Mouse (Mus musculus) embryonic facial prominence, embryonic 10.5 days (tissue): ENCODE measurements around the gene Slc24a3. TPM values are rescaled to one million over a fixed set of nuclear protein-coding genes. Genes with fewer than 3 reads are reported as not detected.
A peak's percentile ranks its signal among the peaks of the same experiment; 100 is the strongest.

Experiments
- DNase-seq: peaks from one replicate; pipeline ENCODE4 v3.0.0-alpha.2; 2017; ENCODE audit warnings: low spot score
- H3K27ac ChIP-seq: fragments of 300-500 bp; sonication (generic); replicated peaks from 2 replicates; pipeline ENCODE4 v1.5.1; 2016; ENCODE audit warnings: mild to moderate bottlenecking
- H3K27me3 ChIP-seq: fragments of 300-500 bp; sonication (generic); replicated peaks from 2 replicates; pipeline ENCODE4 v1.6.1; 2016; ENCODE audit warnings: low read depth, mild to moderate bottlenecking; ENCODE audit not compliant: poor library complexity, severe bottlenecking
- H3K36me3 ChIP-seq: fragments of 300-500 bp; sonication (generic); replicated peaks from 2 replicates; pipeline ENCODE4 v1.6.1; 2016; ENCODE audit warnings: mild to moderate bottlenecking, moderate library complexity
- H3K4me1 ChIP-seq: fragments of 300-500 bp; sonication (generic); 2 replicates; pipeline ENCODE4 v1.6.1; 2016
- H3K4me3 ChIP-seq: fragments of 300-500 bp; sonication (generic); 2 replicates; pipeline ENCODE4 v1.5.1; 2016; ENCODE audit warnings: mild to moderate bottlenecking, moderate library complexity
- H3K9me3 ChIP-seq: fragments of 300-500 bp; sonication (generic); 2 replicates; pipeline ENCODE4 v1.6.1; 2016; ENCODE audit warnings: mild to moderate bottlenecking
- WGBS: fragments of 180-500 bp; shearing (Covaris S2); methylation state at CpG from one replicate; pipeline ENCODE4 v1.1.7; 2016; 5-methylcytosine and 5-hydroxymethylcytosine counted together
- polyA plus RNA-seq: library from polyadenylated mRNA; unstranded; fragments of >200 nt; fragmentation: Nextera tagmentation; extraction: Ambion mirVana; gene quantifications from 2 replicates; pipeline ENCODE4 v1.2.1, GENCODE M21; 2016

Gene Slc24a3
- polyA plus RNA-seq, 1 experiment from 2014 or later: 0.67 TPM

GRCm38 (mm10) chr2:145353801-145354200 lies 186.2 kb downstream of the Slc24a3 start:
- Histone ChIP-seq H3K9me3 (no peaks in the 10 kb centered on the region), H3K27ac (no peak overlapping the region), H3K4me1 (no peaks in the 10 kb centered on the region), H3K27me3 (no peaks in the 10 kb centered on the region), H3K4me3 (no peak overlapping the region), H3K36me3 (no peaks in the 10 kb centered on the region)
- 67% methylated on average over 1 of the region's 1 CpGs for WGBS
- no peak for DNase-seq

DNA sequence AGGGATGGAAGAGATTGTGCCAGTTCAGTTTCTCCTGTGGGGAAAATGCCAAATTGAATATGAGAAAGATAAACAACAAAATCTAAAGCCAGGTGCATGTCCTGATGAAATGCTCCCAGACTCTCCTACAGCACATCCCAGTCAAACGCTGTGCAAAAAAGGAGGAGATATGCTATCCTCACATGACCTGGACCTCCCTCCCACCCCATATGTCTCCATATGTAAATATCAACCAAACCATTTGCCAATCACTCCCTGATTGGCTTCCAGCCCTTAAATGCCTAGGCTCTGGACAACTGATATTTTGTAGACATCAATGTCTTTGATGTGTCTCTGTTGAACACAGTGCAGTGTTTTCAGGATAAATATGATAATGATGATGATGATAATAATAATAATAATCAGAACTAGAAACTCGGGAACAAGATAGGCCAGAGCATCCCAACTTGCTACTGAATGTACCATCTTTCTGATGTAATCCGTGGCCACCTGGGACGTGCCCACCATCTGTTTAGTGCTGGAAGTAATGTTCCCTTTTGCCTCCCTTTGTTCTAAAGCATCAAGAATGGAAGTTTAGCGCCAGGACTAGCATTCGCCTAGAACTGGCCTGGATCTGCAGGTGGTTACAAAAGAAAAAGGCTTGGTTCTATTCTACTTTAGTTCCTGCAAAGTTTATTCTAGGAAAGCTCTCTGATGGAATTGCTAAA lies 190.8 kb downstream of the Slc24a3 start:
- WGBS: 88% methylated on average over 6 of the region's 6 CpGs

DNA sequence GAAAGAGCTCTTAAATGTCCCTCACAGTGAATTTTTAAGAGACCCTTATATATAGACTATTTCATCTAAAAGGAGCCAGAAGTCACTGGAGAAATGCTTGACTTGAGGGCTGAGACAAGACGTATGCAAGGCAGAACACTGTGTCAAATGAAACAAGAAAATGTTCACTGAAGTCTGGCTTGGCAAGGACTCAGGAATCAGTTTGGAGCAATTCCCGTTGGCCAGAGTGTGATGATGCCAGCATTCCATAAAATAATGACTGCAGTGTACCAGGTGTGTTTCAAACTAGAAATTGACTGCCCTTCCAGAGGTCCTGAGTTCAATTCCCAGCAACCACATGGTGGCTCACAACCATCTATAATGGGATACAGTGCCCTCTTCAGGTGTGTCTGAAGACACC lies 196.1 kb downstream of the Slc24a3 start:
- no peaks in the 10 kb centered on the region for H3K4me1 ChIP-seq
- no peak overlapping the region for H3K4me3 ChIP-seq
- H3K27ac ChIP-seq: no peak overlapping the region
- no peaks in the 10 kb centered on the region for H3K36me3 ChIP-seq
- WGBS: 82% methylated on average over 2 of the region's 2 CpGs
- no peaks in the 10 kb centered on the region for H3K27me3 ChIP-seq
- H3K9me3 ChIP-seq: no peaks in the 10 kb centered on the region
- DNase-seq: no peak

More for the DNA sequence above, 190.8 kb downstream of the Slc24a3 start:
- Histone ChIP-seq H3K4me1 (no peaks in the 10 kb centered on the region), H3K9me3 (no peaks in the 10 kb centered on the region), H3K36me3 (no peaks in the 10 kb centered on the region), H3K27ac (no peak overlapping the region), H3K4me3 (no peak overlapping the region), H3K27me3 (no peaks in the 10 kb centered on the region)
- no peak for DNase-seq

- Histone ChIP-seq H3K9me3 (no peaks in the 10 kb centered on the region), H3K36me3 (no peaks in the 10 kb centered on the region), H3K4me3 (no peak overlapping the region), H3K4me1 (no peaks in the 10 kb centered on the region), H3K27me3 (no peaks in the 10 kb centered on the region), H3K27ac (no peak overlapping the region)
- WGBS: 64% methylated on average over 2 of the region's 2 CpGs
- no peak for DNase-seq
These were observed 201.1 kb downstream of the Slc24a3 start for GRCm38 (mm10) chr2:145368701-145369100.

- Histone ChIP-seq H3K4me1 (no peaks in the 10 kb centered on the region), H3K27ac (no peak overlapping the region), H3K9me3 (no peaks in the 10 kb centered on the region), H3K4me3 (no peak overlapping the region), H3K36me3 (no peaks in the 10 kb centered on the region), H3K27me3 (no peaks in the 10 kb centered on the region)
- DNase-seq: no peak
- WGBS: 72% methylated on average over 4 of the region's 4 CpGs
These were observed 203.2 kb downstream of the Slc24a3 start for GRCm38 (mm10) chr2:145370795-145371194.

GRCm38 (mm10) chr2:145373803-145374202 lies 206.2 kb downstream of the Slc24a3 start:
- Histone ChIP-seq H3K27me3 (no peaks in the 10 kb centered on the region), H3K4me1 (no peaks in the 10 kb centered on the region), H3K36me3 (no peaks in the 10 kb centered on the region), H3K9me3 (no peaks in the 10 kb centered on the region), H3K27ac (no peak overlapping the region), H3K4me3 (no peak overlapping the region)
- DNase-seq: no peak
- 84% methylated on average over 5 of the region's 5 CpGs for WGBS

DNA sequence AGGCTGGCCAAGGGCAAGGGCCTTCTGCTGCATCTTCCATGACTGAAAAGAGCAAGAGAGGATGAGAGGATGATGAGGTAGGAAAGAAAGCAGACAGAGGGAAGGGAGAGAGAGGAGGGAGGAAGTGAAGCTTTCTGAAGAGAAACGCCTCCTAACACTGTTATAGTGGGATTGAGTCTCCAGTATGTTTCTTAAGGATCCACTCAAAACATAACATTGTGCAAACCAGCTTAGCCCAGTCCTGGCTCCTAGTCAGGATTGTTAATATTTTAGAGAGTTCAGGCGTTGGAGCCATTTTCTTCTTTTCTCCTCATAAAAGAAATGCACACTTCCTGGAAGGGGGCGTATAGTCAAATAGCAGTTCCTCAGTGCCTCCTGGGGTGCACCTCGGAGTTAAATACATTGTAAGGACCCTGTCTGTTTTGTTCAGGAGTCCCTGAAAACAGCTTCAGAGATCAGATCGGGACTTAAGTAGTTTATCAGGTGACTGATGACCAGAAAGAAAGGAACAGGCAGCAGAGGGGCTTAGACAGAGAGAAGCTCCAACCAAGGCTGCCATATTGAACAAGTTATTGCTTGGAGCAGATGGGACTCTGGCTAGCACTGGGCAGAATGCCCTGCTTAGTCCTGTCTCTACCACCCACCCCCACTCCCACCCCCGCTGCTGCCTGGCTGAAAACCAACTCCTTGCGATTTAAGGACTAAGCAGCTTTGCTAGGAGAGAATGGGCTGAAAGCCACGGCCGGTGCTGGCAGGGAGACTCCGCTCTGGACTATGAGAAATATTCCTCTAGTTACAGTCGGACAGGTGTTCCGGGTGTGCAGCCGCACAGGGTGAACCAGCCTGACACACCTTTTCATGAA lies 215.6 kb downstream of the Slc24a3 start:
- H3K27me3 ChIP-seq: no peaks in the 10 kb centered on the region
- 84% methylated on average over 13 of the region's 13 CpGs for WGBS
- no peak for DNase-seq
- H3K4me1 ChIP-seq: peaks cover 9% of the 10 kb centered on the region
- H3K9me3 ChIP-seq: no peaks in the 10 kb centered on the region
- no peaks in the 10 kb centered on the region for H3K36me3 ChIP-seq
- H3K4me3 ChIP-seq: no peak overlapping the region
- H3K27ac ChIP-seq: no peak overlapping the region

DNA sequence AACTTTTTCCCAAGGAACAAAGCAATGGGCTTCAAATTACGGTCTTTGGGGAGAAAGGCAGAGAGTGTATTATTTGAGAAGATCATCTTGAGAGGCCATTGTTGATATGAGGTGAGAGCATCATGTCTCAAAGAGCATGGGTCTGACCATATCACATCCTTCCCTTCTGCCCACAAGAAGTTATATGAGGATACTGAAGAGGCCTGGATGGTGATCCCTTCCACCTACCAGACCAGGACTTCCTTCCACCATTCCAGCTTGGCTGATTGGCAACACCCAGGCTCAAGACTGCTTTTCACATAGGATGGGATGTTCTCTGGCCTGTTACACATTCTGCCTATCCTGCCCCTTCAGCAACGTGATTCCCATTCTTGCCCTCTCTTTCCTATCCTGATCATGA lies 216.7 kb downstream of the Slc24a3 start:
- DNase-seq: no peak
- 88% methylated on average over 2 of the region's 2 CpGs for WGBS
- H3K9me3 ChIP-seq: no peaks in the 10 kb centered on the region
- no peaks in the 10 kb centered on the region for H3K27me3 ChIP-seq
- no peaks in the 10 kb centered on the region for H3K36me3 ChIP-seq
- peaks cover 9% of the 10 kb centered on the region for H3K4me1 ChIP-seq
- no peak overlapping the region for H3K27ac ChIP-seq
- no peak overlapping the region for H3K4me3 ChIP-seq

DNA sequence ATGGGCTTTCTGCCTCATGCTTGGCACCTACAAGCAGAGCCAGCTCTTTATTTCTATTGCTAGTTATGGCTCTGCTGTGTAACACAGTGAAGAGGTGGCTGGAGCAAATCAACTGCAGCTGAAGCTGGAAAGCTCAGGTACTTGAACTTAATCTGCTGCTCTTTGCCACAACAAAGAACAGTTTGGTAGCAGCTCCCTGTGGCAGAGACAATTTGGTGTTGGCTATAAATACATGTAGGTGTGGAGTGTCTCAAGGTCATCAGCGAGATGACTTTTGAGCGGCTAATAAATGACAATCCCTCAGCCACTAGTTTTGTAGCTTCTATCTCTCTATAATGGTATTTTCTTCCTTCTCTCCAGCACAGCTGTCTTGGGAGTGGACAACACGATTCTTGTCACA lies 217.7 kb downstream of the Slc24a3 start:
- Histone ChIP-seq H3K4me3 (no peak overlapping the region), H3K36me3 (no peaks in the 10 kb centered on the region), H3K9me3 (no peaks in the 10 kb centered on the region), H3K27me3 (no peaks in the 10 kb centered on the region), H3K27ac (no peak overlapping the region), H3K4me1 (peaks cover 9% of the 10 kb centered on the region)
- no peak for DNase-seq
- 93% methylated on average over 3 of the region's 3 CpGs for WGBS

DNA sequence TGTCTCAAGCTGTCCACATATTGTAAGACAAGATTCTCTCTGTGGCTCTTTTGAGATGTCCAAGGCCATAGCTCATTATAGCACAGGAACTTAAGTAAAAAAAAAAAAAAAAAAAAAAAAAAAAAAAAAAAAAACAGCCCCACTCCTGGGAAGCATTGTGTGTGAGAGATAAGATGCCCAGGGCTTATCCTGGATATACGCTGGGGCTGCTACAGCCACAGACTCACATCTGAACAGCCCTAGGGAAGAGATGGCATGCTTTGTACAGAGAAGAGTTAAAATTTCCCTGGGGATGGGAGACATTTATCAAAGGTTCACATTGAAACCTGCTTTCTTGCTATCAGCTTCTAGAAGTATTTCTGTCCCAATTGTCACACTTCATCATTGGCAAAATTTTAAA lies 218.2 kb downstream of the Slc24a3 start:
- Histone ChIP-seq H3K27ac (no peak overlapping the region), H3K9me3 (no peaks in the 10 kb centered on the region), H3K4me3 (no peak overlapping the region), H3K27me3 (no peaks in the 10 kb centered on the region), H3K36me3 (no peaks in the 10 kb centered on the region), H3K4me1 (peaks cover 9% of the 10 kb centered on the region)
- 71% methylated on average over 1 of the region's 1 CpGs for WGBS
- no peak for DNase-seq

DNA sequence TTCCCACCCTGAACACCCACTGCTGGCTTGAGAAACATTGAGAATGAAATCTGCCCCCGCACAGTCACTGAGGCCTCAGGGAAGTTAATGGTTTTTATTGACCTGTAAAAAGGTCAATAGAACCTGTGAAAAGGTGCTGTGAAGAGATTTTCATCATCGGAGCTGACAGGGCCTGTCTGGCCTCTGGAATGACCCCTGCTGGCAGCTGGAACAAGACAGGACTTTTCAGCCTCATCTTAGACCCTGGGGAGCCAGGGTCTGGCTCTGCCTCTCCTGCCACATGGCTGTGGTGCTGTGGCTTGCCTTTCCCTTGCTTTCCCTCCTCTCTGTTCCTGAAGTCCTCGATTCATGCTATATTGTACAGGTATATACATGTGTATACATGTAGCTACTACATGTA lies 228.2 kb downstream of the Slc24a3 start:
- DNase-seq: no peak
- 57% methylated on average over 3 of the region's 3 CpGs for WGBS

DNA sequence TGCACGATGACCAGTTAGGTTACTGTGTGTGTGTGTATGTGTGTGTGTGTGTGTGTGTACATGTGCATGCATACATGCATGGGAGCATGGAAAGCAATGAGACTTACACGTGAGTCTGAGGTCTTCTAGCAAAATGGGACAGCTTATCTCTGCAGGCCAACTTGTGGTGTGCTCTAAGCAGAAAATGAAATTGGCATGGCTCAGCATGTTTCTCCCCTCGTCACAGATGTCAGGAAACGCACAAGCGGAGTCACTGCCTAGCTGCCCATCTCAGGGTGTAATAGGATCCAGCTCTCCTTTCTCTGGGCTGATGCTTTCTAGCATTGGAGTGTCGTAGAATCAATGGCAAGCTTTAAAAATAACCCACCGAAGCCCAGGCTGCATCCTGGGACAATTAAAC lies 229.0 kb downstream of the Slc24a3 start:
- H3K4me3 ChIP-seq: no peak overlapping the region
- H3K9me3 ChIP-seq: no peaks in the 10 kb centered on the region
- peaks cover 31% of the 10 kb centered on the region for H3K4me1 ChIP-seq
- no peaks in the 10 kb centered on the region for H3K27me3 ChIP-seq
- DNase-seq: peak; percentile 35
- H3K36me3 ChIP-seq: no peaks in the 10 kb centered on the region
- H3K27ac ChIP-seq: no peak overlapping the region
- 38% methylated on average over 7 of the region's 7 CpGs for WGBS

More for the DNA sequence above, 228.2 kb downstream of the Slc24a3 start:
- no peak overlapping the region for H3K4me3 ChIP-seq
- H3K27ac ChIP-seq: no peak overlapping the region
- H3K4me1 ChIP-seq: peaks cover 31% of the 10 kb centered on the region
- H3K27me3 ChIP-seq: no peaks in the 10 kb centered on the region
- no peaks in the 10 kb centered on the region for H3K9me3 ChIP-seq
- no peaks in the 10 kb centered on the region for H3K36me3 ChIP-seq
